Comparison of ENCODE assay signal across 9 mouse cellular contexts in the genomic region with DNA sequence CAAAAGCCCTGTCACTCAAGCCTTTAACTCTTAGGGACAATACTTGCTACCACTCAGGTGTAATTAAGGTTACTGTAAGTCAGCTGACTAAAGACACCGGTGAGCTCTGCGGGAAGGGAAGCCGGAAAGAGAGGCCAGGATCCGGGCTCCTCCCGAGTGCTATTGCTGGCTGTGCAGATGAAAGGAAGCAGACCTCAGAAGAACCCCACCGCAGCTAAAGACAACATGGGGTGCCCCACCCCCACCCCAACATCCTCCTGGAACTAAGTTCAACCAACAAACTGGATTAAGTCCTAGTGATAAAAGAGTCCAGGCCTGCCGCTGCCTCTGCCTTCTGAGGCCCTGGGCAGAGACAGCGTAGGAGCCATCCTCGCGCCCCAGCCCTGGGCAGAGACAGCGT.
DNase-seq lines count a peak whose midpoint lies in the region; ATAC-seq lines count a peak whose summit lies in the region.
"Had no signal": no experiment of that assay in that cellular context is flagged by ENCODE, and none has a peak within 500 bp of the region (broad histone marks: within the 10 kb centered on the region; RNA-seq: fewer than 3 reads in every experiment).

No protein-coding gene starts in this region.

- 8% methylated on average over 11 of the region's 11 CpGs for WGBS in forebrain, embryonic 10.5 days
- WGBS in forebrain, embryonic 13.5 days, result 35% methylated on average over 11 of the region's 11 CpGs

- intact Hi-C loops in left cerebral cortex, postnatal 4 days (cut with DNase I), result loop anchor here (10.0 kb wide), 1 partner anchor 152 kb away; the partner anchor contains the start of gene Socs2

- H3K4me2 ChIP-seq in forebrain, embryonic 13.5 days, result no peak overlapping the region
- H3K4me2 ChIP-seq: neural tube, embryonic 12.5 days had no signal

- peaks cover 66% of the 10 kb centered on the region for H3K4me1 ChIP-seq in forebrain, embryonic 10.5 days
- H3K4me1 ChIP-seq in forebrain, embryonic 13.5 days, result peaks cover 47% of the 10 kb centered on the region

- no peak for DNase-seq in forebrain, embryonic 10.5 days (ENCODE audit: extremely low spot score, low spot score)
- DNase-seq in ovary, adult 18-20 months (ENCODE audit: low spot score), result peak; percentile 21
- no peak for DNase-seq in ovary, postnatal 14 days (ENCODE audit: low spot score)
- peak; percentile 64 for DNase-seq in thymus, postnatal 4 days
- no peak for DNase-seq in left cerebral cortex, postnatal 4 days

- no peaks in the 10 kb centered on the region for H3K9me3 ChIP-seq in forebrain, embryonic 10.5 days
- no peaks in the 10 kb centered on the region for H3K9me3 ChIP-seq in forebrain, embryonic 13.5 days (replicated peaks)
- H3K9me3 ChIP-seq: neural tube, embryonic 12.5 days had no signal

- no peak overlapping the region for H3K27ac ChIP-seq in forebrain, embryonic 10.5 days
- H3K27ac ChIP-seq in forebrain, embryonic 13.5 days, result no peak overlapping the region
- H3K27ac ChIP-seq: neural tube, embryonic 12.5 days had no signal

- peak overlapping the region; percentile 1; the same call in 1 of the 2 replicates for H3K4me3 ChIP-seq in forebrain, embryonic 10.5 days
- H3K4me3 ChIP-seq in forebrain, embryonic 13.5 days, result no peak overlapping the region
- H3K4me3 ChIP-seq: neural tube, embryonic 12.5 days had no signal

- ATAC-seq in forebrain, embryonic 13.5 days, result no peak
- ATAC-seq in inflammation-experienced regulatory T-cells, adult 6 months, result peak; percentile 75
- ATAC-seq in monocyte, adult 5-6 weeks (replicated peaks; ENCODE audit: insufficient number of reproducible peaks, low FRiP score, low TSS enrichment, poor library complexity, severe bottlenecking), result no peak

- no peaks in the 10 kb centered on the region for H3K36me3 ChIP-seq in forebrain, embryonic 10.5 days (replicated peaks)
- no peaks in the 10 kb centered on the region for H3K36me3 ChIP-seq in forebrain, embryonic 13.5 days (ENCODE audit: poor library complexity, severe bottlenecking)
- H3K36me3 ChIP-seq: neural tube, embryonic 12.5 days had no signal

- H3K9ac ChIP-seq in forebrain, embryonic 13.5 days, result no peak overlapping the region
- H3K9ac ChIP-seq: neural tube, embryonic 12.5 days had no signal

- peaks cover 53% of the 10 kb centered on the region for H3K27me3 ChIP-seq in forebrain, embryonic 10.5 days (ENCODE audit: poor library complexity, severe bottlenecking)
- peaks cover 24% of the 10 kb centered on the region for H3K27me3 ChIP-seq in forebrain, embryonic 13.5 days

Comparison
In these comparisons a context has a peak if more than half of its experiments do, and no peak if none do; other contexts are left out.
1. DNase-seq: peak in ovary, adult 18-20 months (single experiment) and thymus, postnatal 4 days (single experiment); none in forebrain, embryonic 10.5 days (single experiment), ovary, postnatal 14 days (single experiment) and left cerebral cortex, postnatal 4 days (single experiment).